Mouse (Mus musculus): ENCODE results near the gene Mrps10. TPM values are rescaled to one million over a fixed set of nuclear protein-coding genes. Genes with fewer than 3 reads are reported as not detected.
A peak's percentile ranks its signal among the peaks of the same experiment; 100 is the strongest.
"Not testable (repeated sequence)": the region's sequence is repeated elsewhere in the genome, so short reads cannot be mapped to it uniquely, and the experiment has no call there.

Gene Mrps10
- polyA plus RNA-seq, 1 experiment from 2014 or later, result 31.7 TPM

GRCm38 (mm10) chr17:47330616-47331015 is 38.1 kb upstream of the Mrps10 start:
- Histone ChIP-seq H3K9me3 (replicated peaks; ENCODE audit: control insufficient read depth, low read length) (no peaks in the 10 kb centered on the region), H3K27me3 (ENCODE audit: control insufficient read depth, insufficient read depth, low read depth, low read length) (no peaks in the 10 kb centered on the region), H3K9ac (ENCODE audit: low read depth, low read length) (no peak overlapping the region), H3K4me2 (ENCODE audit: low read depth, low read length) (no peak overlapping the region), H3K36me3 (ENCODE audit: control insufficient read depth, insufficient read depth) (no peaks in the 10 kb centered on the region), H3K27ac (ENCODE audit: low read length) (no peak overlapping the region), H3K4me1 (ENCODE audit: control insufficient read depth, low read depth, low read length) (peaks cover 6% of the 10 kb centered on the region; the same call in 1 of the 2 replicates), H3K4me3 (ENCODE audit: low read depth, low read length) (no peak overlapping the region)
- ATAC-seq (ENCODE audit: low read depth), result no peak
- WGBS (ENCODE audit: insufficient replicate concordance), result 78% methylated on average over 9 of the region's 9 CpGs

GRCm38 (mm10) chr17:47332001-47332611 is 36.6 kb upstream of the Mrps10 start:
- 0 out of 2 replicates have a peak overlapping the region, but pooled peaks have one; percentile 13 for H3K9ac ChIP-seq (ENCODE audit: low read depth, low read length)
- 38% methylated on average over 12 of the region's 12 CpGs for WGBS (ENCODE audit: insufficient replicate concordance)

GRCm38 (mm10) chr17:47332664-47333063 is 36.0 kb upstream of the Mrps10 start:
- not testable (repeated sequence) for H3K27ac ChIP-seq (ENCODE audit: low read length); H3K4me1 ChIP-seq (ENCODE audit: control insufficient read depth, low read depth, low read length); H3K27me3 ChIP-seq (ENCODE audit: control insufficient read depth, insufficient read depth, low read depth, low read length); H3K4me3 ChIP-seq (ENCODE audit: low read depth, low read length); H3K36me3 ChIP-seq (ENCODE audit: control insufficient read depth, insufficient read depth); H3K9ac ChIP-seq (ENCODE audit: low read depth, low read length); H3K9me3 ChIP-seq (replicated peaks; ENCODE audit: control insufficient read depth, low read length)
- peak; percentile 48 for ATAC-seq (ENCODE audit: low read depth)
- H3K4me2 ChIP-seq (ENCODE audit: low read depth, low read length), result peak overlapping the region; percentile 38
- WGBS (ENCODE audit: insufficient replicate concordance), result 35% methylated on average over 5 of the region's 5 CpGs

More at GRCm38 (mm10) chr17:47332001-47332611, 36.6 kb upstream of the Mrps10 start:
- Histone ChIP-seq H3K4me1 (ENCODE audit: control insufficient read depth, low read depth, low read length) (peaks cover 6% of the 10 kb centered on the region; the same call in 1 of the 2 replicates), H3K9me3 (replicated peaks; ENCODE audit: control insufficient read depth, low read length) (no peaks in the 10 kb centered on the region), H3K36me3 (ENCODE audit: control insufficient read depth, insufficient read depth) (no peaks in the 10 kb centered on the region), H3K4me3 (ENCODE audit: low read depth, low read length) (0 out of 2 replicates have a peak overlapping the region, but pooled peaks have one; percentile 5), H3K27ac (ENCODE audit: low read length) (no peak overlapping the region), H3K4me2 (ENCODE audit: low read depth, low read length) (peak overlapping the region; percentile 38), H3K27me3 (ENCODE audit: control insufficient read depth, insufficient read depth, low read depth, low read length) (no peaks in the 10 kb centered on the region)
- ATAC-seq (ENCODE audit: low read depth), result peak; percentile 90

GRCm38 (mm10) chr17:47333409-47333808 is 35.3 kb upstream of the Mrps10 start:
- ATAC-seq (ENCODE audit: low read depth), result no peak
- WGBS (ENCODE audit: insufficient replicate concordance), result 60% methylated on average over 2 of the region's 2 CpGs
- H3K27ac ChIP-seq (ENCODE audit: low read length), result no peak overlapping the region
- no peak overlapping the region for H3K4me2 ChIP-seq (ENCODE audit: low read depth, low read length)
- H3K9ac ChIP-seq (ENCODE audit: low read depth, low read length), result no peak overlapping the region
- H3K4me3 ChIP-seq (ENCODE audit: low read depth, low read length), result no peak overlapping the region
- H3K36me3 ChIP-seq (ENCODE audit: control insufficient read depth, insufficient read depth), result no peaks in the 10 kb centered on the region
- peaks cover 6% of the 10 kb centered on the region; the same call in 1 of the 2 replicates for H3K4me1 ChIP-seq (ENCODE audit: control insufficient read depth, low read depth, low read length)
- no peaks in the 10 kb centered on the region for H3K27me3 ChIP-seq (ENCODE audit: control insufficient read depth, insufficient read depth, low read depth, low read length)
- no peaks in the 10 kb centered on the region for H3K9me3 ChIP-seq (replicated peaks; ENCODE audit: control insufficient read depth, low read length)

- Histone ChIP-seq H3K9ac (ENCODE audit: low read depth, low read length) (no peak overlapping the region), H3K27me3 (ENCODE audit: control insufficient read depth, insufficient read depth, low read depth, low read length) (no peaks in the 10 kb centered on the region), H3K4me2 (ENCODE audit: low read depth, low read length) (no peak overlapping the region), H3K27ac (ENCODE audit: low read length) (no peak overlapping the region), H3K4me1 (ENCODE audit: control insufficient read depth, low read depth, low read length) (no peaks in the 10 kb centered on the region), H3K9me3 (replicated peaks; ENCODE audit: control insufficient read depth, low read length) (no peaks in the 10 kb centered on the region), H3K36me3 (ENCODE audit: control insufficient read depth, insufficient read depth) (no peaks in the 10 kb centered on the region), H3K4me3 (ENCODE audit: low read depth, low read length) (no peak overlapping the region)
- WGBS (ENCODE audit: insufficient replicate concordance), result 62% methylated on average over 2 of the region's 2 CpGs
- no peak for ATAC-seq (ENCODE audit: low read depth)
Measured at GRCm38 (mm10) chr17:47343121-47343520, 25.6 kb upstream of the Mrps10 start.

GRCm38 (mm10) chr17:47349721-47350319 is 18.9 kb upstream of the Mrps10 start:
- H3K36me3 ChIP-seq (ENCODE audit: control insufficient read depth, insufficient read depth), result 0 out of 2 replicates have a peak, but pooled peaks cover 4% of the 10 kb centered on the region
- WGBS (ENCODE audit: insufficient replicate concordance), result 70% methylated on average over 3 of the region's 3 CpGs

GRCm38 (mm10) chr17:47359964-47360363 is 8.7 kb upstream of the Mrps10 start:
- Histone ChIP-seq H3K27me3 (ENCODE audit: control insufficient read depth, insufficient read depth, low read depth, low read length) (no peaks in the 10 kb centered on the region), H3K4me1 (ENCODE audit: control insufficient read depth, low read depth, low read length) (no peaks in the 10 kb centered on the region), H3K4me2 (ENCODE audit: low read depth, low read length) (no peak overlapping the region), H3K9ac (ENCODE audit: low read depth, low read length) (no peak overlapping the region), H3K27ac (ENCODE audit: low read length) (no peak overlapping the region), H3K9me3 (replicated peaks; ENCODE audit: control insufficient read depth, low read length) (no peaks in the 10 kb centered on the region), H3K4me3 (ENCODE audit: low read depth, low read length) (no peak overlapping the region), H3K36me3 (ENCODE audit: control insufficient read depth, insufficient read depth) (no peaks in the 10 kb centered on the region)
- ATAC-seq (ENCODE audit: low read depth), result no peak
- 30% methylated on average over 6 of the region's 6 CpGs for WGBS (ENCODE audit: insufficient replicate concordance)

More at GRCm38 (mm10) chr17:47349721-47350319, 18.9 kb upstream of the Mrps10 start:
- ATAC-seq (ENCODE audit: low read depth), result no peak
- H3K9me3 ChIP-seq (replicated peaks; ENCODE audit: control insufficient read depth, low read length), result no peaks in the 10 kb centered on the region
- no peaks in the 10 kb centered on the region for H3K27me3 ChIP-seq (ENCODE audit: control insufficient read depth, insufficient read depth, low read depth, low read length)
- H3K9ac ChIP-seq (ENCODE audit: low read depth, low read length), result no peak overlapping the region
- H3K4me1 ChIP-seq (ENCODE audit: control insufficient read depth, low read depth, low read length), result no peaks in the 10 kb centered on the region
- H3K4me2 ChIP-seq (ENCODE audit: low read depth, low read length), result no peak overlapping the region
- H3K27ac ChIP-seq (ENCODE audit: low read length), result no peak overlapping the region
- H3K4me3 ChIP-seq (ENCODE audit: low read depth, low read length), result no peak overlapping the region

GRCm38 (mm10) chr17:47361343-47361742 is 7.3 kb upstream of the Mrps10 start:
- WGBS (ENCODE audit: insufficient replicate concordance), result 58% methylated on average over 11 of the region's 11 CpGs
- Histone ChIP-seq H3K27ac (ENCODE audit: low read length) (no peak overlapping the region), H3K27me3 (ENCODE audit: control insufficient read depth, insufficient read depth, low read depth, low read length) (no peaks in the 10 kb centered on the region), H3K4me1 (ENCODE audit: control insufficient read depth, low read depth, low read length) (no peaks in the 10 kb centered on the region), H3K4me3 (ENCODE audit: low read depth, low read length) (no peak overlapping the region), H3K9ac (ENCODE audit: low read depth, low read length) (no peak overlapping the region), H3K4me2 (ENCODE audit: low read depth, low read length) (no peak overlapping the region), H3K9me3 (replicated peaks; ENCODE audit: control insufficient read depth, low read length) (no peaks in the 10 kb centered on the region), H3K36me3 (ENCODE audit: control insufficient read depth, insufficient read depth) (no peaks in the 10 kb centered on the region)
- ATAC-seq (ENCODE audit: low read depth), result no peak

GRCm38 (mm10) chr17:47369087-47369443 is 378 bp downstream of the Mrps10 start:
- Histone ChIP-seq H3K36me3 (ENCODE audit: control insufficient read depth, insufficient read depth) (peaks cover 5% of the 10 kb centered on the region; the same call in 1 of the 2 replicates), H3K27ac (ENCODE audit: low read length) (no peak overlapping the region), H3K9me3 (replicated peaks; ENCODE audit: control insufficient read depth, low read length) (no peaks in the 10 kb centered on the region), H3K9ac (ENCODE audit: low read depth, low read length) (peak overlapping the region; percentile 74), H3K4me3 (ENCODE audit: low read depth, low read length) (peak overlapping the region; percentile 82), H3K4me2 (ENCODE audit: low read depth, low read length) (peak overlapping the region; percentile 68), H3K4me1 (ENCODE audit: control insufficient read depth, low read depth, low read length) (peaks cover 5% of the 10 kb centered on the region; the same call in 1 of the 2 replicates), H3K27me3 (ENCODE audit: control insufficient read depth, insufficient read depth, low read depth, low read length) (no peaks in the 10 kb centered on the region)
- WGBS (ENCODE audit: insufficient replicate concordance), result 2% methylated on average over 20 of the region's 20 CpGs
- ATAC-seq (ENCODE audit: low read depth), result 0 out of 2 replicates have a peak, but pooled peaks have one; percentile 27

All from liver, embryonic 16.5 days (tissue).